Mouse (Mus musculus) left cerebral cortex, adult 11 months (tissue): ENCODE measurements at regions not wholly inside any gene's neighbourhood (a gene's known extent, or its start where the extent isn't known, plus 50 kb on each side); places are given as distances from the start of the nearest gene placed in this dataset.
"Not testable (repeated sequence)": the region's sequence is repeated elsewhere in the genome, so short reads cannot be mapped to it uniquely, and the experiment has no call there.

Experiments used
- DNase-seq: peaks from one replicate; pipeline ENCODE4 v3.0.0; 2022; ENCODE audit warnings: low spot score

DNA sequence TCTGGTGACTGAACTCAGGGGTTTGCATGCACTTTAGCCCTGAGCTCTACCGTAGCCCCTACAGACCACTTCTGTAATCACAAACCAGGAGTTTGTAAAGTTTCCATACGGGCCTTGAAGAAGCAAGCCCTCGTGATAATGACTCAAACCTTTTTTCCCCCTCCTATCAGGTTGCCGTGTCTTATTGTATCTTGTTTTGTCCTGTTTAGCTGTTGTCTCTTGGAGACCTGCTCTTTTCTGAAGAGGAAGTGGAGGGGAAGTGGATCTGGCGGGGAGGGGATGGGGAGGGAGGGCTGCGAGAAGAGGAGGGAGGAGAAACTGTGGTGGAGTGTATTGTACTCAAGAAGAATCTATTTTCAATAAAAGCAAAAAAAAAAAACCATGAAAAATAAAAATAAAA, 87.0 kb downstream of the Fam43a start:
- DNase-seq: no peak

GRCm38 (mm10) chr16:30687225-30687624, 87.7 kb downstream of the Fam43a start:
- DNase-seq: no peak

GRCm38 (mm10) chr16:30687682-30688081, 88.2 kb downstream of the Fam43a start:
- no peak for DNase-seq

DNA sequence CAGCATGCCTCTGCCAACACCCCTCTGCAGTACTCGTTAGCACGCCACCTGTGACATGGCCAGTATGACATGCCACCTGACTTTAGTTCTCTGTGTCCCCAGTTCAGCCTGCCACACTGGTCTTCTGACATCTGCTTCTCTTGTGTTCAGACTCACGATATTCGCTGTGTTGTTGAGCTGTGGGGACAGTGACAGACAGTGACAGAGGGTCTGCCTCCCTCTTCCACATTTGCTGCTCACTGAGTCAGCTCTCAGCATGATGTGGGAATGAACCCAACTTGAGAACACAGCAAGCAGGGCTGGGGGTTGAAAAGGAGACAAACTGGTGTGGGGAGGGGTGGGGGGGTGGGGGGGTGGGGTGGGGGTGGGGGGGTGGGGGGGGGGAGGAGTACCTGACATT, 91.0 kb downstream of the Fam43a start:
- no peak for DNase-seq

- DNase-seq: no peak
These were observed 92.4 kb downstream of the Fam43a start for GRCm38 (mm10) chr16:30691964-30692363.

DNA sequence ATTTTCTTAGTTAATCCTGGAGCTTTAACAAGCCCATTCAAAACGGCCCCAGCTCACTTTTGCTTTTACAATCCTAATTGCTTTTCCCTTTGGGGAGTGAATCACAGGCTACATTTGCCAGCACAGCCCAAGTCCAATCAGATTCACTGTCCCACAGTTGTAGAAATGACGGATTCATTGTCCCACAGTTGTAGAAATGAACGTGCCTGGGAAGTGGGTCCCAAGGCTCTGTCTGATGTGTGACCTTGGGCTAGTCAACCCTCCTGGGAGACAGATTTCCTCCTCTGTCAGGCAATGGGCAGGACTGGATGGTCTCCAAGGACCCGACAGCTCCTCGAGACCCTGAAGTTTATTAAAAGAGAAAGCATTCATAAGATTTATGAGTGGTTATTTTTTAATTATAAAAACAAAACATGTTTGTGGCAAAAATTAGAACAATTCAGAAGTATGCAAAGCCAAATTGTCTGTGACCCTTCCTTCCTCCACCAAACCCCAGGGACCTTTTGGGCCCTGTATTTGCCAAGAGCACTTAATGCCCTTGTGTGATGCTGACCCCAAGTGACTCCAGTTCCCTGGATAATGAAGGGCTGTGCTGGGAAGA, 93.1 kb downstream of the Fam43a start:
- no peak for DNase-seq

DNA sequence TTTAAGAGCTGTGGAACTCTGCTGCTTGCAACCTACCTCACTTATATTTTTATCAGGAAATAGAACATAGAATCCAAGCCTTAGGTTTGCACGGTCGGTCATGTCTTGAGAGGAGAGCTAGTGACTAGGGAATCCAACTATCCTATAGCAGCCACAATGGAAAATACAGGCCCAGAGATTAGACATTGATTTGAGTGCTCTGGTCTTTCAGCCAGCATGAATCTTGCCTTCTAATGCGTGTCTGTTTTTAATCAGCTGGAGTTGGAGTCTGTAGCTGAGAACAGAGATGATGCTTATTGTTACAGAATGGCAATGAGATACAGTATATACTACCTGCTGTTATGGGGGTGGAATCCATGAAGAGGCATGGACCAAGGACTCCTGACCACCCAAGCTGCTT, 93.7 kb downstream of the Fam43a start:
- no peak for DNase-seq

- DNase-seq: no peak
These were observed 94.5 kb downstream of the Fam43a start for GRCm38 (mm10) chr16:30693839-30694527.

DNA sequence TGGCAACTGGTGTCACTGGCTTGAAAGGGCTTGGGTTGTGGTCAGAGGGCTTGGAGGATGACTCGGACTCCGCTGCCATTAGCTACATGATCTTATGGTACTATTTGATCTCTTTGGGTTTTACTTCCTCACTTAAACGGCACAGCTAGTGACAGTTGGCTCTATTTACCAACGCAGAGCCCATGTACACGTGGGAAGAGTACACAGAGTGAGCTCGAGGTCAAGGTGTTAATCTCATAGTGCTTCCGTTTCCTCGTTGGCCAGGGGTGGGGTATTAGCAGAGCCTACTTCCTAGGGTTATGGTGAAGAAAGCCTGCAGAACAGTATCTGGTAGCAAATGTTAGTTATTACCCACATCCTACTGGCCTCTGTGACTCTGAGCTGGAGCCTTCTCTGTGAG, 96.2 kb downstream of the Fam43a start:
- no peak for DNase-seq

DNA sequence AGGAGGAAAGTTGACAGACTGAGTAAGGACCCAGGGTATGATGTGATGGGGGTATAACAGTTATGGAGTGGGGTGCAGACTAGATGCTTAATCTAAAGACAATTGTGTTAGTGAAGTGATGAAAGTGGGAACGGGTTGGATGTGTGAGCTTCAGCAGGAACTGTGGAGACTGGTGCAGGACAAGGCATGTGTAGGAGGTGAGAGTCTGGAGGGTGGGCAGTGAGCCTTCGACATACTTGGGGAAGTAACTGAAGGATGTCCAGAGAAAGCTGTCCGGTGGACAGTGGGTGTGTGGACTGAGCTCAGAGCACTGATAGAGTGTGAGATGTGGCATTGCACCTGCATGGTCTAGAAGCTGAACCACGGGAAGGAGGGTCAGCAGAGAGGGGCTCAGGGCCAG, 97.7 kb downstream of the Fam43a start:
- no peak for DNase-seq

DNA sequence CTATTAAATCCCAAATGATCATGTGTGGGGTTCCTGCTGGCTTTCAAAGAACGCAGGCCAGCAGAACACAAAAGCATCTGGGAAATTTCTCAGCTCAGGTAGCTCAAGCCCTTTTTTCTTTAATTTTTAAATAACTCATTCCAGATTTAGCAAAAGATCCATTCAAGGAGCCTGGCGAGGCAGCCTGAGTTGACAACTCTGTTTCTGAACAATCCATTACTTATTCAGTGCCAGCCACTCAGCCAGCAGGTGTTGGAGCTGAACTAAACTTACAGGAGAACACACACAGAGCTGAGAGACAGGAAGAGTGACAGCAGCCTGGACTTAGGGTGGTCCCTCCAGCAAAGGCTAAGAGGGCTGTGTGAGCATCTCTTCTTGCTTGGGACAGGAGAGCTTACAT, 98.3 kb downstream of the Fam43a start:
- no peak for DNase-seq

DNA sequence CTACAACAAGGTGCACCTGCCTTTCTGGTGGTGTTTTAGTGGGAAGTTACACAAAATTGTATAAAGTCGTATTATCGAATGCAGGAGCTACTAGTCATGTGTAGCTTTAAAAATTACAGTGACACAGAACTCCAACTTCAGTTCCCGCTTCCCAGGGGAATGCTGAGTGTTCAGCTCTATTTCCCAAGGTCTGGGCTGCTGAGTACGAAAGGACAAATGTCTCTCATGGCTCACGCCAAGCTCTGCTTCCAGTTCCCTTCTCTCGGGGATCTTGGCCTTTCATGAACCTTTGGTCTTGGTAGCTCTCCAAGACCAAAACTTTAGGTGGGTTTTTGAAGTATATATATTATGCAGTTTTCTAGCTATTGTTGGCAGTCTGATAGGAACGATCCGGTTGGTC, 104.3 kb downstream of the Fam43a start:
- DNase-seq: no peak

DNA sequence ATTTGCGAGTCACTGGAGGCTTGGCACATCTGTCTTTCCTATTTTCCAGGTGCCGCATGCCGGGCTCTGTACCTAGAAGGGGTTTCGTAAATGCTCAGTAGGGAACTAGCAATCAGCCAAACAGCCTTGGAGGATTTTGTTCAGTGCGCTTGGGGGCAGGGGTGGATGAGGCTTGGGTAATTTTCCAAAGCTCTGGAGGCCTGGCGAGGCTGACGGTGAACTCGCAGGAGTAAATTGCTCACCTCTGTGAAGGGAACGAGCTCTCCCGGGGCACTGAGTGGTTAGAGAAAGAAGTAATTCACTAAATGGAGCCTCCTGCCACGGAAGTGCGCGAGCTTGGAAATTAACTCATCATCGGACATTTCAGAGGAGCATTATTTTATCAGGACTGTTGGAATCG, 110.0 kb downstream of the Fam43a start:
- no peak for DNase-seq

- DNase-seq: no peak
These were observed 110.5 kb downstream of the Fam43a start for GRCm38 (mm10) chr16:30709975-30710374.

DNA sequence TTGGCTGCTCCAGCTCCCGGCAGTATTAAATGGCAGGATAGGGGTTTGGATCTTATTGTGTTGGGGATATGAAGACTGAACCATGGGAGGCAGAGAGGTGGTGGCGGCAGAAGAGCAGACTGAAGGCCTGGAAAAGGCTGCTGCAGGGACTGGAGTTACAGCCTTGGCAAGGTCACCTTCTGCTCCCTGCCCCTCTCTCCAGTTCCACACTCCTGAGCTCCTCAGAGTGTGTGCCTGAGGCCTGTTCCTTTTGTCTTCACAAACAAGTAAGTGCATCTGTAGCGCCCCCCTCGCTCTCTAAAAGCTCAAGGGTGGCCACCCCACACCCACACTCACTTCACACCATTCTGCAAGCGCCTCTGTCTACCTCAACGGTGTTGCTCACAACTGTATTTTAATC, 113.0 kb downstream of the Fam43a start:
- no peak for DNase-seq

GRCm38 (mm10) chr16:30717577-30717976, 118.1 kb downstream of the Fam43a start:
- DNase-seq: not testable (repeated sequence)

DNA sequence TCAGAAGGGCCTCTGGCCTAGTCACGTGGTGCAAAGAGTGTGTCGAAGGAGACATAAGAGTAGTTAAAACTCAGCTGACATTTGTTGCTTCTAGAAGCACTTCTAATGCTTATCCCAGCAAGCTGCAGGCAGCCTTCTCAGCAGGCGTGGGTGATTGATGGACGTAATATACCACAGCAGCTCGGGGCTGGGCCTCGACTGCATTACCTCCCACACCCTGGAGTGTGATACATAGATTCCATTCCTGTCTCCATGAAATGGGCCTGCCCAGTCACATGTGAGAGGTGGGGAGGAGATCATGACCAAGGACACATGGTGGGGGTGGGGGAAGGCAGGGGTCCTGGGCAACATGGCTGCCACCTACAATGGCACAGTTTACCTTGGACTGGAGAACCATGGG, 121.3 kb downstream of the Fam43a start:
- no peak for DNase-seq

DNA sequence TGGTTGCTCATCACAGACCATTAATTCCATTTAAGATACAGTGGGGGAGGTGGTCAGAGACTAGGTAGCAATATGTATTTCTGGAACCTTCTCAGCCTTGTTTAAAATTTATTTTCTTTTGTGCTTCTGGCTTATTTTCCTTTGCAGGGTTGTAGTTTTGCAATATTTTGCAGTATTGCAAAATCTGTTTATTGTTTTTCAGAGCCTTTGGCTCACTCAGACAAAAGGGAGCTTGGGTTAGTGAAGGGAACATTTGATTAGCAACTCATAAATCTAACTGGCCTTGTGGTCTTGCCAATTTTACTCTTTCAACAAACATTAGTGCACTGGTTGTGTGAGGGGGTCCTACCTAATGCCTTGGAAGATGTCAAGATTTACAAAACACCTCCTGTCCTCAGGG, 121.7 kb downstream of the Fam43a start:
- DNase-seq: no peak

GRCm38 (mm10) chr16:30722372-30722771, 122.8 kb downstream of the Fam43a start:
- no peak for DNase-seq

GRCm38 (mm10) chr16:30724591-30724990, 125.1 kb downstream of the Fam43a start:
- no peak for DNase-seq

- no peak for DNase-seq
These were observed 133.4 kb downstream of the Fam43a start for GRCm38 (mm10) chr16:30732770-30733415.

- DNase-seq: no peak
These were observed 134.0 kb downstream of the Fam43a start for GRCm38 (mm10) chr16:30733478-30733877.

DNA sequence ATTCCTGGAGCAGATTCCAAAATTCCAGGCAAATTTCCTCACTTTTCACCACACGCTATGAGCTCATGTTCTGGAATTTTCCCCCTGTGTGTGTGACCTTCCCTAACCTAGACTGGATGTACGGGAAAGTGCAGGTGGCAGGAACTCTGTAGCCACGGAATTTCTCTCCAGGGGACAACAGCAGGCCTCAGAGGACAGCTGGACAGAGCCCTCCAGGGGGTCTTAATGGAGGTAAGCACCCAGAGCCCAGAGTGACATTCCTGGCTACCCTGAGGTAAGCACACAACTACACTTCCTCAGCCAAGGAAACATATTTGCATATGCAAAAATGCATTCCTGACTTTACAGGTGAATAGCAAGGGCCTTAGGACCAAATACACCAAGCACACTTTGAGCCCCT, 135.8 kb downstream of the Fam43a start:
- DNase-seq: no peak

DNA sequence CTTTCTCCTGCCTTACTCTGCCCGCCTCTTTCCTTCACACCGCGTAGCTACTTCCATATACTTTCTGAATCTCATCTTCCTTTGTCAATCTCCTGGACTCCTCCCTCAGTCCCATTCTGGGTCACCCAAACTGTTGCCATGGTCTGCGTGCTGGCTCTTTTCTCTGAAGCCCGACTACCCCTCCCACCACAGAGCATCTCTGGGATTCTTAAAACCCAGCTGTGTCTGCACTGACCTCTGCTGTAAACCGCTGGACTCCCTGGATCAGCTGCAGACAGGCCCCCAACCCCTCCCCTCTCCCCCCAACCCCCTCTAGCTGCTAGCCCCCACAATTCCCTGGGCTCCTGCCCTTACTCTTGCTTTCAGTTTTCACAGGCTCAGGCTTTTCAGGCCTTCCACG, 136.4 kb downstream of the Fam43a start:
- DNase-seq: no peak
